Mouse (Mus musculus) natural killer cell, adult 2 months (primary cell): ENCODE data around the gene Steap2.
"Not testable (repeated sequence)": the region's sequence is repeated elsewhere in the genome, so short reads cannot be mapped to it uniquely, and the experiment has no call there.

ENCODE experiments used
- DNase-seq, 2 experiments: peaks; one replicate each; pipeline ENCODE4 v3.0.0; 2022; ENCODE audit warnings: low spot score in 2 of 2

Steap2 gene

GRCm38 (mm10) chr5:5693956-5694653 lies at the start of gene Steap2:
Gene Steap2, minus strand, starts transcription at chr5:5694578.
- DNase-seq: no peak

GRCm38 (mm10) chr5:5734445-5734844 lies 40.1 kb upstream of the Steap2 start:
- no peak for DNase-seq

GRCm38 (mm10) chr5:5732858-5733257 lies 38.5 kb upstream of the Steap2 start:
- no peak for DNase-seq

GRCm38 (mm10) chr5:5732208-5732607 lies 37.8 kb upstream of the Steap2 start:
- DNase-seq: no peak

- no peak for DNase-seq
Measured at GRCm38 (mm10) chr5:5729904-5730303, 35.5 kb upstream of the Steap2 start.

GRCm38 (mm10) chr5:5722217-5722616 lies 27.8 kb upstream of the Steap2 start:
- DNase-seq: no peak

GRCm38 (mm10) chr5:5711032-5711431 lies 16.7 kb upstream of the Steap2 start:
- no peak for DNase-seq

- DNase-seq: no peak
Measured at GRCm38 (mm10) chr5:5707341-5708278, 13.2 kb upstream of the Steap2 start.

- no peak for DNase-seq
Measured at GRCm38 (mm10) chr5:5705019-5705418, 10.6 kb upstream of the Steap2 start.

GRCm38 (mm10) chr5:5700386-5700785 lies 6.0 kb upstream of the Steap2 start:
- DNase-seq: no peak

GRCm38 (mm10) chr5:5698830-5699229 lies 4.5 kb upstream of the Steap2 start:
- no peak for DNase-seq

GRCm38 (mm10) chr5:5695401-5695942 lies 1.1 kb upstream of the Steap2 start:
- no peak for DNase-seq

GRCm38 (mm10) chr5:5693541-5693955 lies 830 bp downstream of the Steap2 start:
- DNase-seq: no peak

GRCm38 (mm10) chr5:5692167-5692738 lies 2.1 kb downstream of the Steap2 start:
- no peak for DNase-seq

GRCm38 (mm10) chr5:5688945-5689540 lies 5.3 kb downstream of the Steap2 start:
- no peak for DNase-seq

- no peak for DNase-seq
Measured at GRCm38 (mm10) chr5:5688228-5688627, 6.2 kb downstream of the Steap2 start.

GRCm38 (mm10) chr5:5686973-5687372 lies 7.4 kb downstream of the Steap2 start:
- DNase-seq: no peak

- not testable (repeated sequence) for DNase-seq
Measured at GRCm38 (mm10) chr5:5684946-5685345, 9.4 kb downstream of the Steap2 start.

GRCm38 (mm10) chr5:5683292-5683691 lies 11.1 kb downstream of the Steap2 start:
- no peak for DNase-seq

GRCm38 (mm10) chr5:5679459-5679858 lies 14.9 kb downstream of the Steap2 start:
- DNase-seq: no peak

- no peak for DNase-seq
Measured at GRCm38 (mm10) chr5:5676082-5676481, 18.3 kb downstream of the Steap2 start.

- DNase-seq: no peak
Measured at GRCm38 (mm10) chr5:5668920-5669319, 25.5 kb downstream of the Steap2 start.
